Mouse (Mus musculus) hindbrain, postnatal 0 days (tissue): ENCODE measurements around the gene Xylt1. TPM values are rescaled to one million over a fixed set of nuclear protein-coding genes. Genes with fewer than 3 reads are reported as not detected.

ENCODE experiments used
- ATAC-seq: fragments of 200-750 bp; cut with Nextera tagmentation; 2 replicates; pipeline ENCODE4 v1.8.0; 2017; ENCODE audit warnings: mild to moderate bottlenecking, moderate TSS enrichment, moderate library complexity
- DNase-seq: peaks from one replicate; pipeline ENCODE4 v3.0.0-alpha.2; 2015; ENCODE audit warnings: low spot score
- H3K27ac ChIP-seq: fragments of 300-500 bp; sonication (generic); 2 replicates; pipeline ENCODE4 v1.5.1; 2014; ENCODE audit warnings: mild to moderate bottlenecking
- H3K27me3 ChIP-seq: fragments of 300-500 bp; sonication (generic); 2 replicates; pipeline ENCODE4 v1.6.1; 2014; ENCODE audit warnings: low read length, mixed read lengths; ENCODE audit not compliant: insufficient read depth
- H3K36me3 ChIP-seq: fragments of 300-500 bp; sonication (generic); 2 replicates; pipeline ENCODE4 v1.6.1; 2014; ENCODE audit warnings: low read length, mixed read lengths; ENCODE audit not compliant: insufficient read depth
- H3K4me1 ChIP-seq: fragments of 300-500 bp; sonication (generic); 2 replicates; pipeline ENCODE4 v1.6.1; 2014; ENCODE audit warnings: antibody characterized with exemption, low read length, mixed read lengths; ENCODE audit not compliant: insufficient read depth
- H3K4me2 ChIP-seq: fragments of 300-500 bp; sonication (generic); 2 replicates; pipeline ENCODE4 v1.6.1; 2014; ENCODE audit warnings: low read depth, mild to moderate bottlenecking, low read length, moderate library complexity, mixed read lengths
- H3K4me3 ChIP-seq: fragments of 300-500 bp; sonication (generic); 2 replicates; pipeline ENCODE4 v1.5.1; 2014; ENCODE audit warnings: low read length
- H3K9ac ChIP-seq: fragments of 300-500 bp; sonication (generic); replicated peaks from 2 replicates; pipeline ENCODE4 v1.6.1; 2014; ENCODE audit warnings: mild to moderate bottlenecking, low read length, moderate library complexity, mixed read lengths
- H3K9me3 ChIP-seq: fragments of 300-500 bp; sonication (generic); 2 replicates; pipeline ENCODE4 v1.6.1; 2016; ENCODE audit warnings: low read length, mixed read lengths
- CTCF ChIP-seq: IDR thresholded peaks from 2 replicates; pipeline ENCODE4 v1.5.1; 2016; ENCODE audit warnings: antibody characterized with exemption, control low read depth, low read depth
- WGBS: fragments of 180-500 bp; shearing (Covaris S2); extraction: QIAGEN DNeasy Blood & Tissue Kit; methylation state at CpG from one replicate; pipeline ENCODE4 v1.1.7; 2014; 5-methylcytosine and 5-hydroxymethylcytosine counted together
- polyA plus RNA-seq: library from polyadenylated mRNA; unstranded; fragments of >200 nt; fragmentation: Nextera tagmentation; extraction: Ambion mirVana; gene quantifications from 2 replicates; pipeline ENCODE4 v1.2.1, GENCODE M21; 2015
- total RNA-seq: library from RNA; depleted of rRNA; stranded (reverse); fragments of >200 nt; gene quantifications from 2 replicates; pipeline ENCODE4 v1.2.3, GENCODE M21; 2014

Gene Xylt1
- total and polyA plus RNA-seq, 2 experiments from 2014 or later = 3.0 to 16.6 TPM

DNA sequence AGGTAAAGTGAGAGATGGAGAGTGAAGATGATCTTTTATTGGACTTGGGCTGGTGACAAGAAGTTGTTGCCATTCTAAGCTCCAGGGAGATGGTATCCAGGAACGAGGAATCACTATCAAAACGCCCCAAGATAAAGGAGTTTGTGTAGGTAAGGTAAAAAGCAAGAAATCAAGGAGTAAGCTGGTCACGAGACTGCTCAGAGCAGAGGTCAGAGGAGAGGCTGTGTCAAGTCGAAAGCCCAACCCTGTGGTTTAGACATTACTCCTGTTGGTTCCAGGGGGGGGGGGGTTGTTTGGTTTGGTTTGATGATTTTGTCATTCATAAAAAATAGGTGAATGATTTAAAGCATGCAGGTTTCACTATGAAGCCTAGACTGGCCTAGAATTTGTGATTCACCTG lies 209.0 kb downstream of the Xylt1 start:
- Histone ChIP-seq H3K4me3 (no peak overlapping the region), H3K9ac (no peak overlapping the region), H3K27ac (no peak overlapping the region), H3K27me3 (no peaks in the 10 kb centered on the region), H3K4me2 (no peak overlapping the region), H3K36me3 (peaks cover 2% of the 10 kb centered on the region; the same call in 1 of the 2 replicates), H3K9me3 (no peaks in the 10 kb centered on the region), H3K4me1 (peaks cover 8% of the 10 kb centered on the region; the same call in 1 of the 2 replicates)
- no peak for DNase-seq
- 76% methylated on average over 4 of the region's 4 CpGs for WGBS
- no peak for ATAC-seq
- no peak for TF ChIP-seq CTCF

DNA sequence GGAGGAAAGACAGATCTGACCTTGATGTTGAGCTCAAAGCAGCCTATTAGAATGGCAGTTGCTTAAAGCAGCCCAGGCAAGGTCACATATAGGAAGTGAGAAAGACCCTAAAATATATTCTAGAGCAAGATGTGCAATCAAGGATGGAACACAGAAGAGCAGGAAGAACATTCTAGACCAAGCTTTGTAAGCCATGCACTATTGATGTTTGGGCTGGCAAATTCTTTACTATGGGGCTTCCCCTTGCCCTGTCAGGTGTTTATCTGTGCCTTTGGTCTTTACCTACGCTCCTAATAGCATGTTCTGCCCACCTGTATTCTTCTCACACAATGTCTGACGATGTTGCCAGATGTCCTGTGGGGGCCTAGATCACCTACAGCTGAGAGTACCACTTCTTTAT lies 213.4 kb downstream of the Xylt1 start:
- Histone ChIP-seq H3K27ac (no peak overlapping the region), H3K36me3 (peaks cover 6% of the 10 kb centered on the region; the same call in 1 of the 2 replicates), H3K27me3 (no peaks in the 10 kb centered on the region), H3K9me3 (no peaks in the 10 kb centered on the region), H3K4me2 (no peak overlapping the region), H3K4me3 (no peak overlapping the region), H3K4me1 (no peaks in the 10 kb centered on the region), H3K9ac (no peak overlapping the region)
- DNase-seq (no peak), ATAC-seq (no peak)
- no peak for TF ChIP-seq CTCF
- 80% methylated on average over 2 of the region's 2 CpGs for WGBS

DNA sequence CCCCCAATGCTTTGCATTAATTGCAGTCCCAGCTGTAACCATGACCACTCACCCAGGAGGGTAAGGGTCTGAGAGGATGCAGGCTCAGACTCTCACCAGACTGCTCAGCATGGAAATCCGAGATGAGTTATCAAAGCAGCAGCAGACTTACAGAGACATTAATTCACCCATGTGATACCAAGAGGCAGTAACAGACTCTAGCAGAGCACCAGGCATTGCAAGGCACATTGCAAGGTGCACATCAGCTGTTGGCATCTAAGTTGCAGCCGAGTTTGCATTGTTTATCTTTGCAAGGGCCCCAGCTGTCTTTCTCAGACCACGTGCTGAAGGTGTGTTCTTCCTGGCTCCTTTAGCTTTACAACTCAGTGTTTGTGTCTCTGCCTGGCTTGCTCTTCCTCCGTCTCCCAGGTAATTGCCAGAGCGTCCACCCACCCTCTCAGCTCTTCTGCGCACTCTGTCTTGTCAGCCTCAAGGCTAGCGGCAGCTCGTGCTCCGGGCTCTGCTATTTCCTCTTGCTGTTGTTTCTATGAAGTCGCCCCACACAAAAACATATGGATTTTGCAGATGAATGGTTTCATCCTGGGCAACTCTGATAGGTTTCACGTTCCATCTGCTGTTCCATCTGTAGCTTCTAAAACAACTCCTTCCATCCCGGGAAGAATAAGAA lies 214.4 kb downstream of the Xylt1 start:
- Histone ChIP-seq H3K27ac (no peak overlapping the region), H3K9me3 (no peaks in the 10 kb centered on the region), H3K9ac (no peak overlapping the region), H3K36me3 (peaks cover 6% of the 10 kb centered on the region; the same call in 1 of the 2 replicates), H3K4me1 (no peaks in the 10 kb centered on the region), H3K27me3 (no peaks in the 10 kb centered on the region), H3K4me2 (no peak overlapping the region), H3K4me3 (no peak overlapping the region)
- 0 out of 2 replicates have a peak, but pooled peaks have one; percentile 38 for ATAC-seq
- TF ChIP-seq CTCF = no peak
- 57% methylated on average over 12 of the region's 12 CpGs for WGBS
- DNase-seq = no peak

DNA sequence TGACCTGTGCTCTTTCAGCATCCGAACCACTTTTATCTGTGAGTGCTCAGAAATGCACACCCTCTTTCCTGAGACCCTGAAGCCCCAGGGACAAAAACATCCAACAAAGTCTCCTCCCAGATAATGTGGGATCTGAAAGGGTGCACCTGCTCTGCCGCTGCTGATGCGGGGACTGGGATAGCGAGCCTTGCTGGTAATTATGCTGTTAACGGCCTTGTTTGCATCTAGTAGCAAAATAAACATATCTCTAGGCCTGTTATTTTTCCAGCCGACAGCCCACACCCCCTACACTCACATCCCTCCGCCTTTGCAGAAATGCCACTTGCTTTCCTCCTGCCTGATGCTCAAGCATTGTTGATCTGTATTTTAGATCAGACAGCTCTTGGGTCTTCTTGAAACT lies 219.7 kb downstream of the Xylt1 start:
- no peak for ATAC-seq
- Histone ChIP-seq H3K9me3 (no peaks in the 10 kb centered on the region), H3K4me1 (no peaks in the 10 kb centered on the region), H3K27ac (no peak overlapping the region), H3K36me3 (no peaks in the 10 kb centered on the region), H3K4me3 (no peak overlapping the region), H3K4me2 (no peak overlapping the region), H3K9ac (no peak overlapping the region), H3K27me3 (no peaks in the 10 kb centered on the region)
- WGBS = 38% methylated on average over 7 of the region's 7 CpGs
- TF ChIP-seq CTCF = no peak
- no peak for DNase-seq

GRCm38 (mm10) chr7:117610439-117610838 lies 229.7 kb downstream of the Xylt1 start:
- H3K4me1 ChIP-seq = no peaks in the 10 kb centered on the region; the same call in 1 of the 2 replicates
- DNase-seq (no peak), ATAC-seq (0 out of 2 replicates have a peak, but pooled peaks have one; percentile 29)
- H3K27ac ChIP-seq = no peak overlapping the region
- no peak for TF ChIP-seq CTCF
- H3K36me3 ChIP-seq = no peaks in the 10 kb centered on the region
- 31% methylated on average over 6 of the region's 6 CpGs for WGBS
- no peak overlapping the region for H3K4me3 ChIP-seq
- no peaks in the 10 kb centered on the region for H3K9me3 ChIP-seq
- H3K27me3 ChIP-seq = no peaks in the 10 kb centered on the region
- H3K4me2 ChIP-seq = no peak overlapping the region
- no peak overlapping the region for H3K9ac ChIP-seq

DNA sequence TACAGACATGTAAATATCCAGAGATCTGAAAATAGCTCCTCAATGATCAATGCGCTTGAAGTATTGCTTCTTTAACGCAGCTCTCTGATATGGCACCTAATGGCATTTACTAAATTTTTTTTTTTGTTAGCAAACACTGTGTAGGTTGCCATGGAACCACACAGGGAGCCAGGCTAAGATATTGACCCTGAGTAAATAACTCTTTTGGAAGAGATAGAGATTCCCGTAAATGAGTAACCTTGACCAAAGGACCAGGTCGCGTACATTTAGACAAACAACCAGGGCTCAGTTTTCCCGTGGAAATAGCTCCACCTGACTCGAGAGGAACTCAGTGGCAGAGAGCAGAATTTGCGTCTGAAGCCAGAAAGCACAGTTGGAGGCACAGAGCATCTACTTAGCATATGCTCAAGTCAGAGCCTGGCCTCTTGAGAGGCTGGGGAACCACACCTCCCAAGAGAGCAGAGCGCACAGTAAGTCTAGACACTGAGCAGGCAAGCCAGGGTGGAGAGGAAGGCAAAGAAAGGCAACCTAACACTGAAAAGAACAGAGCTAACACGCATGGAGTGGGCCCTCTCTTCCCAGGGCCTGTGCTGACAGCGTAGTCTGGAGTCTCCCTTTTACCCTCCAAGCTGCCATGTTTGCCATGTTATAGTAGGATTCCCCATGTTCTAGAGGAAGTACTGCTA lies 232.2 kb downstream of the Xylt1 start:
- 71% methylated on average over 11 of the region's 11 CpGs for WGBS
- no peak overlapping the region for H3K4me2 ChIP-seq
- no peaks in the 10 kb centered on the region for H3K9me3 ChIP-seq
- ATAC-seq = no peak
- TF ChIP-seq CTCF = no peak
- DNase-seq = no peak
- H3K27ac ChIP-seq = no peak overlapping the region
- no peak overlapping the region for H3K9ac ChIP-seq
- no peaks in the 10 kb centered on the region for H3K36me3 ChIP-seq
- H3K27me3 ChIP-seq = no peaks in the 10 kb centered on the region
- no peak overlapping the region for H3K4me3 ChIP-seq
- no peaks in the 10 kb centered on the region; the same call in 1 of the 2 replicates for H3K4me1 ChIP-seq

DNA sequence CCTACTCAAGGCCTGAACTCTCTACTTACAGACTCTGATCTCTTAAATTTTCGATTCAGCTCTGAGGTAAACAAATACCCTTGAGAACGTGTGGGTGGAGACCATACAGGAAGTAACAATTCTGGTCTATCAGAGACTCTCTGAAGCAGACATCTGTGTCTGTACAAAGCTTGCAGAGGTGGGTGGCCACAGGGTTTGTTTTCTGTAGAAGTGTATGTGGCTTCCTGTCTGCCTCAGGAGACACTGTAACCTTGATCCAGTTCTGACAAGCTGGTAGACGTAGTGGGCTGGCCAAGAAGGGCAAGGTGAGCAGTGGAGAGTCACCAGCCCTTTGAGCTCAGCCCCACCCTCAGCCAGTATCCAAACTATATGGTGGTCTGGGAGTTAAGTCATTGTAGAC lies 233.0 kb downstream of the Xylt1 start:
- TF ChIP-seq CTCF = no peak
- 69% methylated on average over 3 of the region's 3 CpGs for WGBS
- H3K4me1 ChIP-seq = no peaks in the 10 kb centered on the region; the same call in 1 of the 2 replicates
- H3K4me3 ChIP-seq = no peak overlapping the region
- no peaks in the 10 kb centered on the region for H3K27me3 ChIP-seq
- no peaks in the 10 kb centered on the region for H3K36me3 ChIP-seq
- ATAC-seq (no peak), DNase-seq (no peak)
- no peaks in the 10 kb centered on the region for H3K9me3 ChIP-seq
- H3K27ac ChIP-seq = no peak overlapping the region
- no peak overlapping the region for H3K9ac ChIP-seq
- no peak overlapping the region for H3K4me2 ChIP-seq
